Mouse (Mus musculus): ENCODE measurements at regions not wholly inside any gene's neighbourhood (a gene's known extent, or its start where the extent isn't known, plus 50 kb on each side); places are given as distances from the start of the nearest gene placed in this dataset.

GRCm38 (mm10) chr12:110332616-110333154 is 53.8 kb downstream of the Dio3 start:
- no peak for DNase-seq (ENCODE audit: low read depth in 1 of 2, low spot score in 2 of 2)

- DNase-seq (ENCODE audit: low read depth in 1 of 2, low spot score in 2 of 2) = no peak
Measured at GRCm38 (mm10) chr12:110334609-110335008, 55.7 kb downstream of the Dio3 start.

DNA sequence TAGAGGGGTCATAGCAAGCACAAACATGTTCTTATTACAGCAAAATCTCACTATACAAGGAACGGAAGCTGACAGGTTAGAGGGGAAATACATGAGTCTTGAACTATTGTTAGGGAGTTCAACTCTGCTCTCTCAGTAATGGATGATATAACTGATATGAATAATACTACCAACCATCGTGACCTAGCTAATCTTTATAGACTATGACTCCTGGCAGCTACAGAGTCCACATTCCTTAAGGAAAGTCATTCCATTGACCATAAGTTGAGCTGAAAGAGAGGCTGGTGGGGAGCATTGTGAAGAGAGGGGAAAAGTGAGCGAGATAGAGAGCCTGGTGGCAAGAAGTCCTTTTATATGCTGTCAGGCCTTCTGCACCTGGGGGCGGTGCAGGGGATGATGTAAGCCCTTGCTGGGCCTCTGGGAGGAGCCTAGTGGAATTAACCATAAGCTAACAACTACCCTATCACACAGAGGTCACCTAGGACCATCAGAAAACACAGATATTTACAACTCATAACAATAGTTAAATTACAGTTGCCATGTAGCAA is 65.5 kb downstream of the Dio3 start:
- DNase-seq (ENCODE audit: low read depth in 1 of 2, low spot score in 2 of 2) = no peak

- DNase-seq (ENCODE audit: low read depth in 1 of 2, low spot score in 2 of 2) = no peak
Measured at GRCm38 (mm10) chr12:110349621-110350020, 70.8 kb downstream of the Dio3 start.

- no peak for DNase-seq (ENCODE audit: low read depth in 1 of 2, low spot score in 2 of 2)
Measured at GRCm38 (mm10) chr12:110355851-110356250, 77.0 kb downstream of the Dio3 start.

DNA sequence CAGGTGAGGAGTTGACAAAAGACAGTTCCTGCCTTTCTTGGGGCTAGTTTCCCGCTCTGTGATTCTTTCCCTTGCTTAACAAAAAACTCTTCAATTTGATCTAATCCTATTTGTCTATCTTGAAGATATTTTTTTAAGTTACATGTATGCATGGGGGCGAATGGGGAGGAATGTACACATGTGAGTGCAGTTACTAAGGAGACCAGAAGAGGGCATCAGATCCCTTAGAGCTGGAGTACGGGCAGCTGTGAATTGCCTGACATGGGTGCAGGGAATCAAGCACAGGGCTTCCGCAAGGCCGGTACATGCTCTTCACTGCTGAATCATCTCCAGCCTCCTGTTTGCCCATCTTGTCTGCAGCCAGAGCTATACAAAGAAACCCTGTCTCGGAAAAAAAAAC is 79.8 kb upstream of the Ppp2r5c start:
- no peak for DNase-seq (ENCODE audit: low read depth in 1 of 2, low spot score in 2 of 2)

GRCm38 (mm10) chr12:110367822-110368221 is 79.1 kb upstream of the Ppp2r5c start:
- DNase-seq (ENCODE audit: low read depth in 1 of 2, low spot score in 2 of 2) = no peak

GRCm38 (mm10) chr12:110371886-110372690 is 74.8 kb upstream of the Ppp2r5c start:
- DNase-seq (ENCODE audit: low read depth in 1 of 2, low spot score in 2 of 2) = no peak

DNA sequence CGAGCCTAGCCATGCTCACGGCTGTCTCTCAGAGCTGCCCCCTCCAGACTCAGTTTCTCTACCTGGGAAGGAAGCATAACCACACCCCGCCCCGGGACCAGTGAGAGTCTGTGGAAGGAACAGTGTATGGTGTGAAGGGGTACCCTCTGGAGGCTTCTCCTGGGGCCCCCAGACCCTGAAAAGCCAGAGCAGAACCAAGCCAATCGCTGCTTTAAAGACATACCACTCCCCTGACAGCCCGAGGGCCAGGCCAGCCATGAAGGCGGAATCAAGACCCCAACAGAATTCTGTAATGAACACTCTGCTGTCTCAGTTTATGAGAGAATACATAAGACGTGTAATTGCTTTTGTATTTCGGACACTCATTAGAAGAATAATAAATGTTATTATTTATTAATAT is 73.9 kb upstream of the Ppp2r5c start:
- DNase-seq (ENCODE audit: low read depth in 1 of 2, low spot score in 2 of 2) = no peak

GRCm38 (mm10) chr12:110373408-110374065 is 73.4 kb upstream of the Ppp2r5c start:
- DNase-seq (ENCODE audit: low read depth in 1 of 2, low spot score in 2 of 2) = peak; percentile 29 to 49

DNA sequence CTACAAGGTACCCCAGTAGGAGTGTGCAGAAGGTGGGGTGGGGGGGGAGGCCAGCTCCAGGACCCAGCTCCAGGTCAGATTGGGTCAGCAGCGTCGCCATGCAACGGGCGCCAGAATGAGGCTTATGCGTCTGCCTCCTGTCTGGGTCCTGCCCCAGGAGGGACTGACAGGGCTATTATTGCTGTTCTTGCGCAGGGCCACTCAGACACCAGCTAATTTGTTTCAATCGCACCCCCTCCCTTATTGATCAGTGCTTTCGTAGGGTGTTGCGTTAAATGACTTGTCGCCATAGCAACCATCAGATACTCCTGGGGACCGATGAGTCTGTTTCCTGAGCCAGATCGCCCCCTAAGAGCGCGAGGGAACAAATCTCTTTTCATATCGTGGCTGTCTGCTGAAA is 71.8 kb upstream of the Ppp2r5c start:
- DNase-seq (ENCODE audit: low read depth in 1 of 2, low spot score in 2 of 2) = no peak

DNA sequence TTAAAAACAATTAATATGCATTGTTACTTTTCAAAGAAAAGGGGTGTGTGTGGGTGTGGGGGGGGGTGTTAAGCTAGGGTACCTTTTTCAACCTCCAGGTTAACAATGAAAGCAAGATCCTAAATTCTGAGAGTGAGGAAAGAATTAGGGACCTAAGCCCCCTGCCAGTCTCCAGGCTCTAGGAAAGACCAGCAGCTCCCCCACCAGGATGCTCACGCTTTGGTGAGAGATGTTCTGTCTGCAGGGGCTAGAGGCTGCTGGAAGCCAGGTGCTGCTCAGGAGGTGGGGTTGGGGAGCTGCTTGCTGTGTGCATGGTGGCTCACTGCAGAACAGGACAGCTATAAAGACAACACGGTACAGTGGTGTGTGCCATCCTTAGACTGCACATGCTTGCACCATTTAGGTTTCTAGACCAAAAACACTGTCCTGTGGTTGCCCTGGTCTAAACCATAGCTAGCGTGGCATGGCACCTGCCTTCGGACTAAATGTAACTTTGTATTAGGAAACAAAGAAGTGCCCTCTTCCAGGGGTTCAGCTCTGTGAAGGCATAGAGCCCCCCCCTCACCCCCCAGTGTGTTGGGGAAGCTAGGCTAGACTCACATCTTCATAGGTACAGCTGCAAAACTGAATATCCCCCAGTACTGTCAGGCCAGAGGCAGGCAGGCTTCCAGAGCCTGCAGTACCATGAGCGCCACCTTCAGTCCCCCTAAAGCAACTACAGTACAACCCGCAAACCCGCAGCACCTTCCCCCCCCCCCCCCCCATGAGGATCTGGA is 70.7 kb upstream of the Ppp2r5c start:
- DNase-seq (ENCODE audit: low read depth in 1 of 2, low spot score in 2 of 2) = no peak

GRCm38 (mm10) chr12:110376838-110377150 is 70.1 kb upstream of the Ppp2r5c start:
- no peak for DNase-seq (ENCODE audit: low read depth in 1 of 2, low spot score in 2 of 2)

DNA sequence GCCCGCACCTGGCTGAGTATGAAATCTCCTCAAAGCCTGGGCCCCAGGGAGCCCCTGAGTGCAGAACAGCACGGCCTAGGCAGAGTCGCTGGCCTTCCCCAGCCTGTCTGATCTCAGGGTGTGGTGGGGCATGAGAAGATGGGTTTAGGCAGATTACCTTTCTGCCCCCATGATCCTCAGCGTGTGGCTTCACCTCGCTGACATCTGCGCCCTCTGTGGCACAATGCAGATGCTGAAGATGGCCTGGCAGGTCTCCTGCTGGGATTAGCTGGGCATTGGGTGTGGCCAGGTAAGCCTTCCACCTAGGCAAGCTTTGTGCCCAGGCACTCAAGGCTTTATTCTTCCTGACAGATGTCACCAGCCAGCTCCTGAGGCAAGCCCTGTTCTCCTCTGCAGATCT is 69.6 kb upstream of the Ppp2r5c start:
- DNase-seq (ENCODE audit: low read depth in 1 of 2, low spot score in 2 of 2) = no peak

GRCm38 (mm10) chr12:110377734-110378133 is 69.2 kb upstream of the Ppp2r5c start:
- DNase-seq (ENCODE audit: low read depth in 1 of 2, low spot score in 2 of 2) = peak; percentile 16 to 18

- no peak for DNase-seq (ENCODE audit: low read depth in 1 of 2, low spot score in 2 of 2)
Measured at GRCm38 (mm10) chr12:110378302-110378701, 68.6 kb upstream of the Ppp2r5c start.

DNA sequence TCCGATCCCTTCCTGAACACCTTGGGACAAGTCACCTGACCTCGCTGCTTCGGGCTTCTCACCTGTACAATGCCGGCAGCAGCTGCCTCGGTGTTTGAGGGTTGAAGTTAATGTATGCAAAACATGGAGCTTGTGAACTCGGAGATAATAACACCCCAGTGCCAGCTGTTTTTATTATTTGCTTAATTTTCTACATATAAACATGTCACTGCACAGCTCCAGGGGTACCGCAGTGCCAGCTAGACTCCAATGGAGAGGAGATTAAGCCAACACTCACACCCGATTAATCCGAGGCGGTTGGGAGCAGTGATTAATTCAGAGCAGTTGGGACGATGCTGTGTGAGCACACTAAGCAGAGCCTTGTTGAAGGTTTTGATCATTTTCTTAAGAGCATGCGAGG is 67.2 kb upstream of the Ppp2r5c start:
- no peak for DNase-seq (ENCODE audit: low read depth in 1 of 2, low spot score in 2 of 2)

DNA sequence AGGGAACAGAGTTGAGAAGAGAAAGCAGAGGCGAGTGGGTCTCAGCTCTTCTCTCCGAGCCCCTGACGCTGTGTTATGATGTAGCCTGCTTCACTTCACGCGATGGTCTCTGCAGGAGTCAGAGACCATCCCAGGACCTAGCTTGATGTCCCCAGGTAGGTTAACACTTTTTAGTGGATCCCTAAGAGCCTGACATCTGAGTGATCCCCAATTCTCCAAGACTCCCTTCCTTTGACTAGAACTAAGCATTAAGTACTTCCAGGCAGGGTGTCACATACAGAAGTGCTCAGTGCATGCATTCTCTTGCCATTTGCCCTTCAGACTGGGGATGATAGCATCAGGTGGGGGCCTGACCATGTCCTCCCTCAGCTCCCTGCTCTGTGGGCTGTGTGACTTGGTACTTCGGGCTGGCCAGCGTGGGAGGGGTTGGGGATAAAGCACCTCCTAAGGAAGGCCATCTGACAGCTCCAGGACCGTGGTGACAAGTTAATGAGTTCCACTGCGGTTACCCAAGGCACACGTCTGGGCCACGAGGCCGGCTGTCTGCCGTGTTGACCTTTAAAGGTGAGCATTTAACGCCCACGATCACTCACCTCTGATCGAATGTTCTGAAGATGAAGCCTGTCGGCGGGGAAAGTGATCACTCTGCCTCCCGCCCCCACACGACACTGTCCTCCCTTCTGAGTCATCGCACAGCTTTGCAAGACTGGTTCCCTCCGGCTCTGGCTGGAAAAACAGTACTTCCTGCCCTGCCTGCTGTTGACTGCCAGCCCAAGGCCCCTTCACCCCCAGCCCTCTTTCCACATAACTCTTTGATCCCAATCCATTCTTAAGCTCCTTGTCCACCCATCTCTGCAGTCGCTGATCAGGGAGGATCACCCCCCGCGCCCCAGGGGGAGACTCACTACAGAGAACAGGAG is 65.8 kb upstream of the Ppp2r5c start:
- DNase-seq (ENCODE audit: low read depth in 1 of 2, low spot score in 2 of 2) = no peak

- no peak for DNase-seq (ENCODE audit: low read depth in 1 of 2, low spot score in 2 of 2)
Measured at GRCm38 (mm10) chr12:110385031-110385430, 61.9 kb upstream of the Ppp2r5c start.

GRCm38 (mm10) chr12:110385801-110386599 is 60.9 kb upstream of the Ppp2r5c start:
- no peak for DNase-seq (ENCODE audit: low read depth in 1 of 2, low spot score in 2 of 2)
